Comparison of ENCODE assay signal across 7 mouse cellular contexts in the genomic region with DNA sequence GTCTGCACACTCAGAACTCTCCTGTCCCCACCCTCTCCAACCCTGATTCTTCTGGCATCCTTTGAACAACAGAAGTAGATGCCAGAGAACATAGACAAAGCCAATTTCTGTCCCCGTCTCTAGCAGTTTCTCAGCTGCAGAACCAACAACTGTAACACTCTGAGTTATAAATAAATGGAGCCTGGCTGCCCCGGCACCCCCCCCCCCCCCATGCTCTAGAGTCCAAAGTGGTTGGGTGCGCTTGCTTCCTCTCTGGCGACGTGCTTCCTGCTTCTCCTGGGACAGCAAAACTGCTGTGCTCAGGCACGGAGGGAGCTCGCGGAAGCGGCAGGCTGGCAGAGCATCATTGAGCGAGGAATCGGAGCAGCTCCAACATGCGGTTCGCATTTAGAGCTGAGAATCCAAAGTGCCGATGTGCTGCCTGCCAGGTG. TPM values are rescaled to one million over a fixed set of nuclear protein-coding genes. Genes with fewer than 3 reads are reported as not detected.
DNase-seq lines count a peak whose midpoint lies in the region; ATAC-seq and TF ChIP-seq lines count a peak whose summit lies in the region.

No protein-coding gene starts in this region.

- no peaks in the 10 kb centered on the region for H3K36me3 ChIP-seq in embryonic facial prominence, embryonic 10.5 days (replicated peaks)
- no peaks in the 10 kb centered on the region for H3K36me3 ChIP-seq in heart, embryonic 15.5 days

- H3K9me3 ChIP-seq in embryonic facial prominence, embryonic 10.5 days: no peaks in the 10 kb centered on the region
- no peaks in the 10 kb centered on the region for H3K9me3 ChIP-seq in heart, embryonic 15.5 days (replicated peaks)

- ATAC-seq in heart, embryonic 15.5 days (replicated peaks; ENCODE audit: insufficient number of reproducible peaks, insufficient read depth, low FRiP score, low read depth): peak; percentile 15; the same call in 1 of the 2 replicates
- peak; percentile 29; the same call in 1 of the 2 replicates for ATAC-seq in megakaryocyte progenitor cell, adult 5-6 weeks (replicated peaks; ENCODE audit: poor library complexity)
- ATAC-seq in inflammation-experienced regulatory T-cells, adult 6 months: no peak

- H3K27me3 ChIP-seq in embryonic facial prominence, embryonic 10.5 days (replicated peaks; ENCODE audit: low read depth, poor library complexity, severe bottlenecking): peaks cover 40% of the 10 kb centered on the region
- no peaks in the 10 kb centered on the region for H3K27me3 ChIP-seq in heart, embryonic 15.5 days

- 61% methylated on average over 14 of the region's 14 CpGs for WGBS in embryonic facial prominence, embryonic 10.5 days
- whole genome bisulfite sequencing in heart, embryonic 15.5 days: 19% methylated on average over 14 of the region's 14 CpGs

- H3K27ac ChIP-seq in bone marrow macrophage, adult 2 months (ENCODE audit: insufficient read depth, low read depth, low read length): peak overlapping the region; percentile 54
- H3K27ac ChIP-seq in embryonic facial prominence, embryonic 10.5 days (replicated peaks): 0 out of 2 replicates have a peak overlapping the region, but pooled peaks have one; percentile 14
- H3K27ac ChIP-seq in heart, embryonic 15.5 days: peak overlapping the region; percentile 54

- no peak for TF ChIP-seq POLR2A in bone marrow macrophage, adult 2 months (IDR thresholded peaks at IDR 0.05; ENCODE audit: borderline replicate concordance, low read depth, low read length)

- H3K4me2 ChIP-seq in heart, embryonic 15.5 days: peak overlapping the region; percentile 53

- no peak overlapping the region for H3K9ac ChIP-seq in heart, embryonic 15.5 days

- H3K4me3 ChIP-seq in bone marrow macrophage, adult 2 months (ENCODE audit: insufficient read depth, low read length): peak overlapping the region; percentile 43
- H3K4me3 ChIP-seq in embryonic facial prominence, embryonic 10.5 days: no peak overlapping the region
- peak overlapping the region; percentile 23 for H3K4me3 ChIP-seq in heart, embryonic 15.5 days

- peaks cover 10% of the 10 kb centered on the region for H3K4me1 ChIP-seq in bone marrow macrophage, adult 2 months (ENCODE audit: control insufficient read depth, insufficient read depth, low read length)
- peaks cover 66% of the 10 kb centered on the region for H3K4me1 ChIP-seq in embryonic facial prominence, embryonic 10.5 days
- peaks cover 53% of the 10 kb centered on the region for H3K4me1 ChIP-seq in heart, embryonic 15.5 days (replicated peaks)

- TF ChIP-seq CTCF in bone marrow macrophage, adult 2 months (IDR thresholded peaks at IDR 0.05; ENCODE audit: low read depth, low read length): no peak

- no peak for DNase-seq in embryonic facial prominence, embryonic 10.5 days (ENCODE audit: low spot score)
- peak; percentile 43 to 44 for DNase-seq in layer of hippocampus, postnatal 14 days (ENCODE audit: low spot score in 2 of 2)
- DNase-seq in embryo, embryonic 10 days (ENCODE audit: low spot score): no peak

RNA-seq across cellular contexts. Expression of a gene that starts 4.6 kb away (rescaled TPM):
- 4.2 and 5.3 TPM in 2 replicates for polyA plus RNA-seq in bone marrow macrophage, adult 2 months (2012; ENCODE audit: insufficient read depth, insufficient read length, missing spikeins)
- 11.9 and 13.4 TPM in 2 replicates for polyA plus RNA-seq in embryonic facial prominence, embryonic 10.5 days (2016; fragmentation: Nextera tagmentation; extraction: Ambion mirVana)
- polyA plus RNA-seq in heart, embryonic 15.5 days (2015; fragmentation: Nextera tagmentation; extraction: Ambion mirVana): 12.0 and 13.5 TPM in 2 replicates
- total RNA-seq in layer of hippocampus, postnatal 14 days (2021): 10 to 100 TPM in 1 of 2 experiments, 1 to 10 TPM in 1; 6.1 to 11.2 TPM
- 0.32 and 0.66 TPM in 2 replicates for total RNA-seq in megakaryocyte progenitor cell, adult 5-6 weeks (2015)
- total RNA-seq in megakaryocyte progenitor cell, adult 5-6 weeks (2017): 0.08 and 0.71 TPM in 2 replicates
- polyA plus RNA-seq in inflammation-experienced regulatory T-cells, adult 6 months (2017; shearing (Covaris generic)): under 1 TPM in 1 of 3 experiments, not detected in 2; 0.40 TPM

Comparison
In these comparisons a context has a peak if more than half of its experiments do, and no peak if none do; other contexts are left out.
1. DNase-seq: peak in layer of hippocampus, postnatal 14 days (2 of 2); none in embryonic facial prominence, embryonic 10.5 days (single experiment) and embryo, embryonic 10 days (single experiment).
2. Peak in every context shown above with its lines, with median percentiles within 50 percentile points of each other: H3K27ac ChIP-seq.